Comparison of ENCODE assay signal across 24 mouse cellular contexts in the genomic region with DNA sequence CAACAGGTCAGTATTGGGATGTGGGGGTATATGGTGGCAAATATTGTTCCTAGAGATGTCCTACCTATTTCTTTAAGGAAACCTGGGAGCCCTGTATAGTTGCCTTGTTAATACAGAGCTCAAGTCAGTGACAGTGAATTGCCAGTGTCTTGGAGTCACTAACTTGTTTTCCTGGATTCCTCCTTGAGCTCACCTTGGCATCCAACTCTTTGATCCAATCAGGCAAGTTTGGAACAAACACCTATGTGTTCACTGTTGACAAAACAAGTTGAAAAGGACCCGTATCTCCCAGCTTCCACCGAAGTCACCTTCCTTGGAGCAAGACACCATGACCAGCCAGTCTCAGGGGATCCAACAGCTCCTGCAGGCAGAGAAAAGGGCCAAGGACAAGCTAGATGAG. TPM values are rescaled to one million over a fixed set of nuclear protein-coding genes. Genes with fewer than 3 reads are reported as not detected.
"Had no signal": no experiment of that assay in that cellular context is flagged by ENCODE, and none has a peak within 500 bp of the region (broad histone marks: within the 10 kb centered on the region; RNA-seq: fewer than 3 reads in every experiment).

A gene (plus strand): TSS at position 301 of the 400 bp plus-strand sequence.

- H3K9me3 ChIP-seq: lung, embryonic 15.5 days; midbrain, embryonic 10.5 days; midbrain, embryonic 12.5 days; neural tube, embryonic 12.5 days; stomach, embryonic 15.5 days had no signal

- H3K27me3 ChIP-seq: lung, embryonic 15.5 days; midbrain, embryonic 12.5 days; neural tube, embryonic 12.5 days; stomach, embryonic 15.5 days had no signal

- H3K27ac ChIP-seq: lung, embryonic 15.5 days; midbrain, embryonic 10.5 days; midbrain, embryonic 12.5 days; neural tube, embryonic 12.5 days; stomach, embryonic 15.5 days; stomach, postnatal 0 days had no signal

- DNase-seq: liver, postnatal 0 days; lung, adult 2 months; lung, postnatal 14 days; lung, postnatal 36 days; midbrain, embryonic 14.5 days; right cerebral cortex, postnatal 14 days; thymus, adult 2 months; thymus, postnatal 25 days; thymus, postnatal 4 days had no signal

- ATAC-seq: liver, postnatal 0 days; lung, postnatal 0 days; midbrain, embryonic 16.5 days had no signal

- H3K4me2 ChIP-seq: lung, embryonic 15.5 days; midbrain, embryonic 12.5 days; neural tube, embryonic 12.5 days; stomach, embryonic 15.5 days had no signal

- H3K9ac ChIP-seq: liver, postnatal 0 days; lung, embryonic 15.5 days; midbrain, embryonic 12.5 days; neural tube, embryonic 12.5 days; stomach, embryonic 15.5 days had no signal

- H3K36me3 ChIP-seq: lung, embryonic 15.5 days; midbrain, embryonic 10.5 days; midbrain, embryonic 12.5 days; neural tube, embryonic 12.5 days; stomach, embryonic 15.5 days had no signal

- H3K4me3 ChIP-seq: lung, embryonic 15.5 days; midbrain, embryonic 10.5 days; midbrain, embryonic 12.5 days; neural tube, embryonic 12.5 days; stomach, embryonic 15.5 days had no signal

- H3K4me1 ChIP-seq: lung, embryonic 15.5 days; midbrain, embryonic 10.5 days; midbrain, embryonic 12.5 days; neural tube, embryonic 12.5 days; stomach, embryonic 15.5 days had no signal

RNA-seq across cellular contexts. Expression of the gene that starts here (rescaled TPM):
- total RNA-seq: megakaryocyte, adult 5-6 weeks; megakaryocyte-erythroid progenitor cell, adult 5-6 weeks; neutrophil, adult 5-6 weeks had no signal
- polyA plus RNA-seq: liver, postnatal 0 days; lung, adult 2 months; lung, embryonic 15.5 days; midbrain, embryonic 10.5 days; midbrain, embryonic 12.5 days; midbrain, embryonic 14.5 days; midbrain, embryonic 16.5 days; neural tube, embryonic 12.5 days; neural tube, embryonic 14.5 days; spleen, adult 2 months; stomach, embryonic 15.5 days; stomach, postnatal 0 days; testis, adult 2 months; urinary bladder, adult 2 months had no signal
